ENCODE assay signal across 8 mouse cellular contexts in the genomic region with DNA sequence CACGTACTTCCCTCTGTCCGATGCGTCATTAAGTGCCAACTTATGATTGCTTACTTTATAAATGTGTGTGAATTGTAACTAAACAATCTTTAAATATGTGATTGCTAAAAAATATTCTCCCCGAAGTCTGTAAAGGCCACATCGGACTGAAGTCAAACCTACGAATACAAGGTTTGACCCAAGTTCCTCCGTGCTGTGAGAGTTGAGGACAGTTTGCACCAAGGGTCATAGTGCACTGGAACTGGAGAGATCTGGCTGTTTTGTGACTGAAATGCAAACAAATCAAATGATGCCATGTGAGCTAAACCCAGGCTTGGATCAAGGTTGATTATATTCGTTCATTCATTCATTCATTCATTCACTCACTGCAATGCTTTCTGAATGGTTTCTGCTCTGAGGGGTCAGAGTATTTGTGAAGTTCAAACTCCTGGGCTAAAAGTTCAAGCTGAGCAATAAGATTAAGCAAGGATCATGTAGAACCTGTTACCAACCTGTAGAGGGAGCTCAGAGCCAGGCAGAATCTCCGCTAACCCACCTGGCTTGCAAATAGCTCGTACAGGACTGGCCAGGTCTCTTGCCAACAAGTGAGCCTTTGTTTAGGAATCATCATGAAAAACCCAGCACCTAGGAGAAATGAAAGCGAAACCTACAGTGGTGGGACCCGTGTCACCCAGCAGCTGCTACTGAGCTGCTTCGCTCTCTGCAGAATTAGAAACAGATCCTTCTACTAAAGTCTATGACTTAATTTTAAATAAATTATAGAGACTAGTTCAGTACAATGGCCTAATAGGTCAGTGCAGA.
DNase-seq lines count a peak whose midpoint lies in the region; ATAC-seq and TF ChIP-seq lines count a peak whose summit lies in the region.

No protein-coding gene starts in this region.

- no peaks in the 10 kb centered on the region for H3K36me3 ChIP-seq in limb, embryonic 12.5 days
- no peaks in the 10 kb centered on the region for H3K36me3 ChIP-seq in midbrain, embryonic 11.5 days (ENCODE audit: control insufficient read depth, insufficient read depth, low read length)
- no peaks in the 10 kb centered on the region for H3K36me3 ChIP-seq in spleen, adult 2 months (ENCODE audit: control insufficient read depth, insufficient read depth, low read length)

- no peaks in the 10 kb centered on the region for H3K27me3 ChIP-seq in limb, embryonic 12.5 days
- H3K27me3 ChIP-seq in midbrain, embryonic 11.5 days (ENCODE audit: control insufficient read depth, insufficient read depth, low read length) = no peaks in the 10 kb centered on the region
- H3K27me3 ChIP-seq in spleen, adult 2 months (ENCODE audit: control insufficient read depth, insufficient read depth, low read length) = no peaks in the 10 kb centered on the region

- 0 out of 2 replicates have a peak overlapping the region, but pooled peaks have one; percentile 5 for H3K4me3 ChIP-seq in limb, embryonic 12.5 days (replicated peaks)
- H3K4me3 ChIP-seq in midbrain, embryonic 11.5 days (ENCODE audit: low read depth, low read length) = no peak overlapping the region
- H3K4me3 ChIP-seq in spleen, adult 2 months (ENCODE audit: extremely low read depth, insufficient read depth, insufficient read length) = no peak overlapping the region

- H3K9me3 ChIP-seq in limb, embryonic 12.5 days = 0 out of 2 replicates have a peak, but pooled peaks cover 3% of the 10 kb centered on the region
- no peaks in the 10 kb centered on the region for H3K9me3 ChIP-seq in midbrain, embryonic 11.5 days (ENCODE audit: control insufficient read depth, low read length)

- WGBS in limb, embryonic 12.5 days = 46% methylated on average over 13 of the region's 13 CpGs
- 49% methylated on average over 13 of the region's 13 CpGs for WGBS in midbrain, embryonic 11.5 days
- WGBS in spleen, adult 2 months = 45% methylated on average over 13 of the region's 13 CpGs

- peak overlapping the region; percentile 83 for H3K27ac ChIP-seq in limb, embryonic 12.5 days
- H3K27ac ChIP-seq in midbrain, embryonic 11.5 days (ENCODE audit: low read depth, low read length) = no peak overlapping the region
- H3K27ac ChIP-seq in spleen, adult 2 months (ENCODE audit: insufficient read depth, low read length) = no peak overlapping the region

- peak overlapping the region; percentile 35 for H3K4me2 ChIP-seq in limb, embryonic 12.5 days
- H3K4me2 ChIP-seq in midbrain, embryonic 11.5 days = no peak overlapping the region

- peak; percentile 9 to 22 for DNase-seq in spleen, adult 18-20 months
- no peak for DNase-seq in spleen, adult 12 weeks (ENCODE audit: low spot score)
- DNase-seq in cerebellum, postnatal 25 days = peak; percentile 62 to 77
- peak; percentile 47 for DNase-seq in gastrocnemius, postnatal 14 days
- DNase-seq in induced T-regulatory cell, adult 2 months (ENCODE audit: low read depth) = peak; percentile 76
- DNase-seq in midbrain, embryonic 11.5 days (ENCODE audit: low spot score, missing footprints) = peak; percentile 88
- DNase-seq in spleen, adult 2 months (ENCODE audit: low read depth in 1 of 2, low spot score in 2 of 2) = peak; percentile 28 to 41

- H3K4me1 ChIP-seq in limb, embryonic 12.5 days (replicated peaks) = no peaks in the 10 kb centered on the region
- no peaks in the 10 kb centered on the region for H3K4me1 ChIP-seq in midbrain, embryonic 11.5 days (ENCODE audit: control insufficient read depth, insufficient read depth, low read length)
- no peaks in the 10 kb centered on the region for H3K4me1 ChIP-seq in spleen, adult 2 months (ENCODE audit: control insufficient read depth, insufficient read depth, insufficient read length)

- intact Hi-C loops in gastrocnemius, postnatal 14 days (cut with DNase I; ENCODE audit: low total_unique reads) = loop anchor here (5.0 kb wide), 1 partner anchor 147 kb away; no protein-coding TSS in a partner anchor

- peak; percentile 65; the same call in 1 of the 2 replicates for TF ChIP-seq CTCF in spleen, adult 2 months (IDR thresholded peaks at IDR 0.05; ENCODE audit: extremely low read depth, insufficient read depth, insufficient read length, insufficient replicate concordance)

- no peak for TF ChIP-seq POLR2A in spleen, adult 2 months (IDR thresholded peaks at IDR 0.05; ENCODE audit: low read depth, low read length)

- peak; percentile 87 for ATAC-seq in limb, embryonic 12.5 days (ENCODE audit: insufficient number of reproducible peaks, insufficient read depth, low FRiP score, low TSS enrichment, low read depth)
- peak; percentile 56 for ATAC-seq in midbrain, embryonic 11.5 days (ENCODE audit: low FRiP score)

- H3K9ac ChIP-seq in limb, embryonic 12.5 days (replicated peaks) = no peak overlapping the region; the same call in 1 of the 2 replicates
- H3K9ac ChIP-seq in midbrain, embryonic 11.5 days (ENCODE audit: low read length) = no peak overlapping the region
